Mouse (Mus musculus) liver, embryonic 13.5 days (tissue): ENCODE results near the gene Frmd4a. TPM values are rescaled to one million over a fixed set of nuclear protein-coding genes. Genes with fewer than 3 reads are reported as not detected.

Experiments
- ATAC-seq: fragments of 200-750 bp; cut with Nextera tagmentation; 2 replicates; pipeline ENCODE4 v1.8.0; 2017; ENCODE audit warnings: low read depth, mild to moderate bottlenecking, moderate number of reproducible peaks, moderate library complexity
- DNase-seq: peaks from one replicate; pipeline ENCODE4 v3.0.0; 2022
- H3K27ac ChIP-seq: fragments of 300-500 bp; sonication (generic); 2 replicates; pipeline ENCODE4 v1.5.1; 2015; ENCODE audit warnings: moderate library complexity, mild to moderate bottlenecking, inconsistent platforms
- H3K27me3 ChIP-seq: fragments of 300-500 bp; sonication (generic); 2 replicates; pipeline ENCODE4 v1.6.1; 2015; ENCODE audit warnings: mild to moderate bottlenecking, inconsistent platforms
- H3K36me3 ChIP-seq: fragments of 300-500 bp; sonication (generic); 2 replicates; pipeline ENCODE4 v1.6.1; 2015; ENCODE audit warnings: mild to moderate bottlenecking, inconsistent platforms
- H3K4me1 ChIP-seq: fragments of 300-500 bp; sonication (generic); replicated peaks from 2 replicates; pipeline ENCODE4 v1.6.1; 2015; ENCODE audit warnings: inconsistent platforms
- H3K4me2 ChIP-seq: fragments of 300-500 bp; sonication (generic); 2 replicates; pipeline ENCODE4 v1.6.1; 2015; ENCODE audit warnings: inconsistent platforms, mild to moderate bottlenecking, moderate library complexity
- H3K4me3 ChIP-seq: fragments of 300-500 bp; sonication (generic); replicated peaks from 2 replicates; pipeline ENCODE4 v1.5.1; 2015; ENCODE audit warnings: mild to moderate bottlenecking, inconsistent platforms
- H3K9ac ChIP-seq: fragments of 300-500 bp; sonication (generic); 2 replicates; pipeline ENCODE4 v1.6.1; 2015; ENCODE audit warnings: mild to moderate bottlenecking, inconsistent platforms
- H3K9me3 ChIP-seq: fragments of 300-500 bp; sonication (generic); replicated peaks from 2 replicates; pipeline ENCODE4 v1.6.1; 2016; ENCODE audit warnings: inconsistent platforms
- WGBS: fragments of 180-500 bp; shearing (Covaris S2); methylation state at CpG from one replicate; pipeline ENCODE4 v1.1.7; 2015; ENCODE audit not compliant: insufficient replicate concordance; 5-methylcytosine and 5-hydroxymethylcytosine counted together
- polyA plus RNA-seq: library from polyadenylated mRNA; unstranded; fragments of >200 nt; fragmentation: Nextera tagmentation; extraction: Ambion mirVana; gene quantifications from 2 replicates; pipeline ENCODE4 v1.2.1, GENCODE M21; 2015

Frmd4a gene
- polyA plus RNA-seq, 1 experiment from 2014 or later: 11.0 TPM

GRCm38 (mm10) chr2:4636656-4637055 lies 619.1 kb downstream of the Frmd4a start:
- H3K4me2 ChIP-seq: no peak overlapping the region
- peaks cover 87% of the 10 kb centered on the region for H3K36me3 ChIP-seq
- 77% methylated on average over 7 of the region's 7 CpGs for WGBS
- no peak overlapping the region for H3K4me3 ChIP-seq
- H3K9ac ChIP-seq: no peak overlapping the region
- no peaks in the 10 kb centered on the region for H3K27me3 ChIP-seq
- DNase-seq: no peak
- no peak overlapping the region for H3K27ac ChIP-seq
- ATAC-seq: no peak
- no peaks in the 10 kb centered on the region for H3K9me3 ChIP-seq
- H3K4me1 ChIP-seq: no peaks in the 10 kb centered on the region

- DNase-seq (no peak), ATAC-seq (no peak)
- Histone ChIP-seq H3K9ac (no peak overlapping the region), H3K4me1 (no peaks in the 10 kb centered on the region), H3K4me3 (no peak overlapping the region), H3K27ac (no peak overlapping the region), H3K4me2 (no peak overlapping the region), H3K9me3 (no peaks in the 10 kb centered on the region), H3K36me3 (peaks cover 89% of the 10 kb centered on the region), H3K27me3 (no peaks in the 10 kb centered on the region)
- 80% methylated on average over 3 of the region's 3 CpGs for WGBS
Observed at GRCm38 (mm10) chr2:4638189-4638588, 620.7 kb downstream of the Frmd4a start.

GRCm38 (mm10) chr2:4645066-4645465 lies 627.5 kb downstream of the Frmd4a start:
- ATAC-seq (no peak), DNase-seq (no peak)
- H3K4me2 ChIP-seq: no peak overlapping the region
- peaks cover 59% of the 10 kb centered on the region for H3K36me3 ChIP-seq
- no peak overlapping the region for H3K9ac ChIP-seq
- 81% methylated on average over 4 of the region's 4 CpGs for WGBS
- H3K27ac ChIP-seq: no peak overlapping the region
- no peak overlapping the region for H3K4me3 ChIP-seq
- H3K4me1 ChIP-seq: peaks cover 8% of the 10 kb centered on the region
- no peaks in the 10 kb centered on the region for H3K27me3 ChIP-seq
- no peaks in the 10 kb centered on the region for H3K9me3 ChIP-seq

- Histone ChIP-seq H3K4me3 (no peak overlapping the region), H3K27ac (no peak overlapping the region), H3K9ac (no peak overlapping the region), H3K4me1 (peaks cover 19% of the 10 kb centered on the region), H3K9me3 (no peaks in the 10 kb centered on the region), H3K27me3 (no peaks in the 10 kb centered on the region), H3K4me2 (no peak overlapping the region), H3K36me3 (peaks cover 36% of the 10 kb centered on the region)
- no peak for ATAC-seq
- WGBS: 79% methylated on average over 4 of the region's 4 CpGs
- no peak for DNase-seq
Observed at GRCm38 (mm10) chr2:4648094-4648493, 630.6 kb downstream of the Frmd4a start.

- no peak overlapping the region for H3K27ac ChIP-seq
- H3K9ac ChIP-seq: no peak overlapping the region
- WGBS: 87% methylated on average over 2 of the region's 2 CpGs
- no peaks in the 10 kb centered on the region for H3K27me3 ChIP-seq
- DNase-seq (no peak), ATAC-seq (no peak)
- no peaks in the 10 kb centered on the region for H3K9me3 ChIP-seq
- peak overlapping the region; percentile 81 for H3K4me2 ChIP-seq
- peak overlapping the region; percentile 97 for H3K4me3 ChIP-seq
- peaks cover 27% of the 10 kb centered on the region for H3K36me3 ChIP-seq
- peaks cover 19% of the 10 kb centered on the region for H3K4me1 ChIP-seq
Observed at GRCm38 (mm10) chr2:4649646-4650045, 632.1 kb downstream of the Frmd4a start.

GRCm38 (mm10) chr2:4651500-4652285 lies 634.2 kb downstream of the Frmd4a start, which contains the start of gene Prpf18:
TSS of gene Prpf18 (minus strand) at chr2:4652113.
- H3K27me3 ChIP-seq: no peaks in the 10 kb centered on the region

GRCm38 (mm10) chr2:4660677-4661076 lies 643.2 kb downstream of the Frmd4a start:
- H3K4me3 ChIP-seq: no peak overlapping the region
- WGBS: 56% methylated on average over 2 of the region's 2 CpGs
- no peak overlapping the region for H3K27ac ChIP-seq
- H3K36me3 ChIP-seq: no peaks in the 10 kb centered on the region
- DNase-seq (peak; percentile 28), ATAC-seq (peak; percentile 65)
- H3K9ac ChIP-seq: no peak overlapping the region
- H3K27me3 ChIP-seq: no peaks in the 10 kb centered on the region; the same call in 1 of the 2 replicates
- H3K4me1 ChIP-seq: no peaks in the 10 kb centered on the region
- no peaks in the 10 kb centered on the region for H3K9me3 ChIP-seq
- H3K4me2 ChIP-seq: no peak overlapping the region

More at GRCm38 (mm10) chr2:4651500-4652285, 634.2 kb downstream of the Frmd4a start, which contains the start of gene Prpf18:
- Histone ChIP-seq H3K4me3 (peak within 1 kb of the TSS; percentile 97), H3K4me1 (peaks cover 19% of the 10 kb centered on the region), H3K9ac (peak within 1 kb of the TSS; percentile 94), H3K36me3 (peaks cover 10% of the 10 kb centered on the region), H3K4me2 (peak within 1 kb of the TSS; percentile 81), H3K9me3 (no peaks in the 10 kb centered on the region), H3K27ac (peak within 1 kb of the TSS; percentile 85)
- WGBS: 1% methylated on average over 40 of the region's 40 CpGs
- DNase-seq (peak; percentile 76), ATAC-seq (peak; percentile 91)
